Mouse (Mus musculus) thymus, adult 2 months (tissue): ENCODE data around the gene Zdhhc18.

Experiments used
- CTCF ChIP-seq: fragments of 200-500 bp; IDR thresholded peaks from 2 replicates; pipeline ENCODE4 v1.5.1; 2012; ENCODE audit warnings: mild to moderate bottlenecking, control low read depth, low read length, moderate library complexity, borderline replicate concordance; ENCODE audit not compliant: control insufficient read depth, poor library complexity, insufficient read depth; ENCODE audit errors: extremely low read depth
- POLR2A ChIP-seq: fragments of 200-500 bp; IDR thresholded peaks from 2 replicates; pipeline ENCODE4 v1.6.1; 2012; ENCODE audit warnings: mild to moderate bottlenecking, low read length, control low read depth, moderate library complexity; ENCODE audit not compliant: control insufficient read depth, poor library complexity, insufficient read depth; ENCODE audit errors: extremely low read depth

GRCm38 (mm10) chr4:133612416-133612815 is 37.5 kb downstream of the Zdhhc18 start:
- TF ChIP-seq POLR2A (no peak), CTCF (no peak)
